Mouse (Mus musculus): Measurements from ENCODE around the gene Cd55b.

- no peak for TF ChIP-seq POLR2A (IDR thresholded peaks at IDR 0.05; ENCODE audit: insufficient read depth, low read depth, low read length)
- no peak for TF ChIP-seq EP300 (IDR thresholded peaks at IDR 0.05; ENCODE audit: insufficient read depth, low read depth, low read length)
- no peak for TF ChIP-seq CTCF (IDR thresholded peaks at IDR 0.05)
Measured at GRCm38 (mm10) chr1:130467453-130467852, 44.6 kb upstream of the Cd55b start.

All from heart, adult 2 months (tissue).